16 mouse cellular contexts compared by ENCODE assay signal in the genomic region with DNA sequence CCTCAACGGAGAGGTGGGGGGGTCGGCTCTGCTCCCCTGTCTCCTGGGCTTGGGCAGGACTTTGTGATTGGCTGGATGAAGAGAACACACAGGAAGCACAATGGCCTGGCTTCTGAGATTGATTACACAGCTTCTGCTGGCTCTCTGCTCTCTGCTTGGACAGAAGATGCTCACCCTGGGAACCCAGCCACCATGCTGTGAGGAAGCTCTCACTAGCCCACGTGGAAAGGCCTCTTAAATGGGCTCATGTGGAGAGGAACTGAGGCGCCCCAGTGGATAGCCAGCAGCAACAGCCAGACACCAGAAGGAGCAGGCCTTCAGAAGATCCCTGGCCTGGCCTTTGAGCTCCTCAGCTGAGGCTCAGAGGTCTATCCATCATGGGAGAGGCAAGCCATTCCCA. TPM values are rescaled to one million over a fixed set of nuclear protein-coding genes. Genes with fewer than 3 reads are reported as not detected.
DNase-seq lines count a peak whose midpoint lies in the region; ATAC-seq and TF ChIP-seq lines count a peak whose summit lies in the region.
"Had no signal": no experiment of that assay in that cellular context is flagged by ENCODE, and none has a peak within 500 bp of the region (broad histone marks: within the 10 kb centered on the region; RNA-seq: fewer than 3 reads in every experiment).

No protein-coding gene starts in this region.

- no peak overlapping the region for H3K9ac ChIP-seq in hindbrain, embryonic 14.5 days
- H3K9ac ChIP-seq: lung, embryonic 15.5 days had no signal

- no peak; the same call in 1 of the 2 replicates for ATAC-seq in hindbrain, embryonic 14.5 days (ENCODE audit: low FRiP score)
- ATAC-seq: activated CD4-positive, CD25-positive, alpha-beta regulatory T cell, adult 4 months had no signal

- peak overlapping the region; percentile 60 for H3K27ac ChIP-seq in hindbrain, embryonic 10.5 days
- no peak overlapping the region for H3K27ac ChIP-seq in hindbrain, embryonic 14.5 days
- no peak overlapping the region for H3K27ac ChIP-seq in limb, embryonic 10.5 days
- H3K27ac ChIP-seq: heart, adult 2 months; kidney, postnatal 0 days; lung, embryonic 15.5 days had no signal

- WGBS in hindbrain, embryonic 10.5 days: 8% methylated on average over 4 of the region's 4 CpGs
- WGBS in hindbrain, embryonic 14.5 days: 8% methylated on average over 4 of the region's 4 CpGs
- WGBS in limb, embryonic 10.5 days: 34% methylated on average over 4 of the region's 4 CpGs

- peaks cover 19% of the 10 kb centered on the region for H3K4me1 ChIP-seq in hindbrain, embryonic 10.5 days (replicated peaks)
- H3K4me1 ChIP-seq in hindbrain, embryonic 14.5 days (replicated peaks; ENCODE audit: control insufficient read depth, insufficient read depth, low read length): peaks cover 8% of the 10 kb centered on the region
- H3K4me1 ChIP-seq in limb, embryonic 10.5 days: no peaks in the 10 kb centered on the region
- H3K4me1 ChIP-seq: lung, embryonic 15.5 days had no signal

- TF ChIP-seq CTCF in brain, embryonic 14.5 days (IDR thresholded peaks at IDR 0.05; ENCODE audit: borderline replicate concordance, extremely low read depth, insufficient read depth, insufficient read length): no peak

- DNase-seq in hindbrain, embryonic 10.5 days (ENCODE audit: low spot score): peak; percentile 58
- DNase-seq in hindbrain, embryonic 14.5 days (ENCODE audit: low spot score): no peak
- DNase-seq in brain, embryonic 14.5 days (ENCODE audit: low read depth): peak; percentile 57
- DNase-seq in cerebellum, adult 9-10 months: peak; percentile 57
- DNase-seq in mesoderm, embryonic 11.5 days (ENCODE audit: low read depth, low spot score): peak; percentile 53
- no peak for DNase-seq in right cerebral cortex, postnatal 14 days
- DNase-seq in limb, embryonic 10.5 days (ENCODE audit: low spot score): no peak
- DNase-seq: heart, adult 2 months; right cerebral cortex, postnatal 25 days had no signal

- H3K4me2 ChIP-seq in hindbrain, embryonic 14.5 days (replicated peaks): no peak overlapping the region
- H3K4me2 ChIP-seq: liver, embryonic 11.5 days; lung, embryonic 15.5 days had no signal

- no peak for TF ChIP-seq POLR2A in brain, embryonic 14.5 days (IDR thresholded peaks at IDR 0.05; ENCODE audit: borderline replicate concordance, extremely low read depth, insufficient read depth, insufficient read length, poor library complexity, severe bottlenecking)

- H3K9me3 ChIP-seq in hindbrain, embryonic 10.5 days: no peaks in the 10 kb centered on the region
- no peaks in the 10 kb centered on the region for H3K9me3 ChIP-seq in hindbrain, embryonic 14.5 days (ENCODE audit: control insufficient read depth, low read length)
- H3K9me3 ChIP-seq in limb, embryonic 10.5 days (replicated peaks): no peaks in the 10 kb centered on the region
- H3K9me3 ChIP-seq: lung, embryonic 15.5 days had no signal

- no peak overlapping the region for H3K4me3 ChIP-seq in hindbrain, embryonic 10.5 days
- H3K4me3 ChIP-seq in hindbrain, embryonic 14.5 days (replicated peaks; ENCODE audit: low read length): no peak overlapping the region
- no peak overlapping the region for H3K4me3 ChIP-seq in limb, embryonic 10.5 days
- H3K4me3 ChIP-seq: erythroblast, embryonic 14.5 days; heart, adult 2 months; lung, embryonic 15.5 days had no signal

- no peaks in the 10 kb centered on the region for H3K36me3 ChIP-seq in hindbrain, embryonic 10.5 days
- no peaks in the 10 kb centered on the region for H3K36me3 ChIP-seq in hindbrain, embryonic 14.5 days (replicated peaks; ENCODE audit: control insufficient read depth, insufficient read depth)
- H3K36me3 ChIP-seq in limb, embryonic 10.5 days: no peaks in the 10 kb centered on the region
- H3K36me3 ChIP-seq: lung, embryonic 15.5 days had no signal

- no peaks in the 10 kb centered on the region for H3K27me3 ChIP-seq in hindbrain, embryonic 10.5 days (ENCODE audit: insufficient read depth, poor library complexity, severe bottlenecking)
- H3K27me3 ChIP-seq in hindbrain, embryonic 14.5 days (ENCODE audit: control insufficient read depth, insufficient read depth, low read length): no peaks in the 10 kb centered on the region
- no peaks in the 10 kb centered on the region for H3K27me3 ChIP-seq in limb, embryonic 10.5 days (ENCODE audit: low read depth, poor library complexity, severe bottlenecking)
- H3K27me3 ChIP-seq: lung, embryonic 15.5 days had no signal

RNA-seq across cellular contexts. Expression of gene Enthd1, which starts 59.9 kb away (rescaled TPM):
- polyA plus RNA-seq in hindbrain, embryonic 10.5 days (2016; fragmentation: Nextera tagmentation; extraction: Ambion mirVana): not detected in 2 replicates
- not detected in 2 replicates for polyA plus RNA-seq in hindbrain, embryonic 14.5 days (2014; fragmentation: Nextera tagmentation; extraction: Ambion mirVana)
- polyA plus RNA-seq in brain, embryonic 14.5 days (2012; rRNA removed): not detected in 2 replicates
- not detected in 2 replicates for polyA plus RNA-seq in limb, embryonic 10.5 days (2016; fragmentation: Nextera tagmentation; extraction: Ambion mirVana)
- polyA plus RNA-seq: erythroblast, embryonic 14.5 days; heart, adult 2 months; heart, postnatal 0 days; intestine, embryonic 14.5 days; kidney, postnatal 0 days; liver, embryonic 11.5 days; lung, embryonic 15.5 days had no signal

Comparison
In these comparisons a context has a peak if more than half of its experiments do, and no peak if none do; other contexts are left out.
1. DNase-seq: peak in hindbrain, embryonic 10.5 days (single experiment), brain, embryonic 14.5 days (single experiment), cerebellum, adult 9-10 months (single experiment) and mesoderm, embryonic 11.5 days (single experiment); none in hindbrain, embryonic 14.5 days (single experiment), right cerebral cortex, postnatal 14 days (single experiment) and limb, embryonic 10.5 days (single experiment).